Mouse (Mus musculus): ENCODE data around the gene Flnb. TPM values are rescaled to one million over a fixed set of nuclear protein-coding genes. Genes with fewer than 3 reads are reported as not detected.

Gene Flnb
- polyA plus RNA-seq, 1 experiment from 2014 or later, result 7.0 TPM

DNA sequence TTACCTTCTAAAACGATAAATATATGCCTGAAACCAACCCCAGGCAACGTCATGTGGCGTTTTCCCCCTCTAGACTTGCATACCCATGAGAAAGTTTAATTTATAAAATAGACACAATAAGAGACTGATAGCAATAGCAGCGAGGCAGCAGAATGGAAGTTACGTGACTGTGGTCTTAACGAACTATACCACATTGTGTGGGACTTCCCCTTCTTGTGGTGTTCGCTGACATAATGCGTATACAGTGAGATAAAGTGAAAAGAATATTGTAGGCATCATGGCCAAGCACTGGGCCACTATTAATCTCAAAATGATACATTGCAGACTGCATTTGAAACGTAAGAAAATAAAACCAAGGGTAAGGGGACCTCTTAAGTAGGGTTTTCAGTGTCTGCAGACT, 72.1 kb downstream of the Flnb start:
- ATAC-seq (ENCODE audit: low read depth), result no peak
- Histone ChIP-seq H3K27ac (ENCODE audit: low read depth, low read length) (peak overlapping the region; percentile 95), H3K4me3 (ENCODE audit: low read depth, low read length) (no peak overlapping the region), H3K9ac (replicated peaks; ENCODE audit: low read depth, low read length) (no peak overlapping the region), H3K4me1 (ENCODE audit: control insufficient read depth, insufficient read depth, low read length) (peaks cover 15% of the 10 kb centered on the region; the same call in 1 of the 2 replicates), H3K4me2 (ENCODE audit: low read depth, low read length) (no peak overlapping the region), H3K9me3 (ENCODE audit: control insufficient read depth, low read length) (no peaks in the 10 kb centered on the region), H3K36me3 (ENCODE audit: control insufficient read depth, insufficient read depth, low read length) (peaks cover 23% of the 10 kb centered on the region; the same call in 1 of the 2 replicates), H3K27me3 (ENCODE audit: control insufficient read depth, insufficient read depth, low read length) (no peaks in the 10 kb centered on the region)
- WGBS, result 43% methylated on average over 9 of the region's 9 CpGs

DNA sequence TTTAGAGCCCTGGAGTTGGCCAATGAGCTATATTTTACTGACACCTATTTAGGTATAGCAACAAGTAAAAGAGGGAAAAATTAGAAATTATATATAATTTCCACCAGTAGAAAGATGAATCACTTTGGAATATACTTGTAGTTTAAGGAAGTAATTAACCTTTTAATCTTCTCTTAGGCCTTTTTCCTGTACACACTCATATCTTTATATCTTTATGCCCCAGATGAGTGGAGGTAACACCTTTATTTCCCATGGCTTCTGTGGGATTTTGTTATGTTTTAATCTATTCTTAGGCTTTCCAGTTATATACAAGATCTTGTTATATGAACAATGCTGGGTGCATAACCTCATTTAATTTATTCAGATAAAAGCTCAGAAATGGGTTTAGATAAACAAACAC, 73.6 kb downstream of the Flnb start:
- H3K27me3 ChIP-seq (ENCODE audit: control insufficient read depth, insufficient read depth, low read length), result no peaks in the 10 kb centered on the region
- H3K9me3 ChIP-seq (ENCODE audit: control insufficient read depth, low read length), result no peaks in the 10 kb centered on the region
- no peak overlapping the region for H3K27ac ChIP-seq (ENCODE audit: low read depth, low read length)
- H3K36me3 ChIP-seq (ENCODE audit: control insufficient read depth, insufficient read depth, low read length), result peaks cover 27% of the 10 kb centered on the region
- H3K4me3 ChIP-seq (ENCODE audit: low read depth, low read length), result no peak overlapping the region
- no peak for ATAC-seq (ENCODE audit: low read depth)
- H3K9ac ChIP-seq (replicated peaks; ENCODE audit: low read depth, low read length), result no peak overlapping the region
- peaks cover 15% of the 10 kb centered on the region; the same call in 1 of the 2 replicates for H3K4me1 ChIP-seq (ENCODE audit: control insufficient read depth, insufficient read depth, low read length)
- H3K4me2 ChIP-seq (ENCODE audit: low read depth, low read length), result no peak overlapping the region

DNA sequence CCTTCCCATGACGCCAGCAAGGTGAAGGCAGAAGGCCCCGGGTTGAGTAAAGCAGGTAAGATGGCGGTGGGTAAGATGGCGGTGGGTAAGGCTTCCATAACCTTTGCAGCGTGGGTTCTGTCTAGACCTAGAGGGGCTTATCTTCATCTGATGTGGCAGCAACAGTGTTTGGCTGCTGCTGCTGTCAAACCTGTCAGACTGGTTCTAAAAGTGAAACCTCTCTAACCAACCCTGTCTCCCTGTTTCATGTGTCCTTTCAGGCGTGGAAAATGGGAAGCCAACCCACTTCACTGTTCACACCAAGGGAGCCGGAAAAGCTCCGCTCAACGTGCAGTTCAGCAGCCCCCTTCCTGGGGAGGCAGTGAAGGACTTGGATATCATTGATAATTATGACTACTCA, 78.4 kb downstream of the Flnb start:
- Histone ChIP-seq H3K4me3 (ENCODE audit: low read depth, low read length) (no peak overlapping the region), H3K27me3 (ENCODE audit: control insufficient read depth, insufficient read depth, low read length) (no peaks in the 10 kb centered on the region), H3K9ac (replicated peaks; ENCODE audit: low read depth, low read length) (no peak overlapping the region), H3K9me3 (ENCODE audit: control insufficient read depth, low read length) (no peaks in the 10 kb centered on the region), H3K4me2 (ENCODE audit: low read depth, low read length) (no peak overlapping the region), H3K36me3 (ENCODE audit: control insufficient read depth, insufficient read depth, low read length) (peaks cover 29% of the 10 kb centered on the region), H3K27ac (ENCODE audit: low read depth, low read length) (no peak overlapping the region), H3K4me1 (ENCODE audit: control insufficient read depth, insufficient read depth, low read length) (peaks cover 13% of the 10 kb centered on the region; the same call in 1 of the 2 replicates)
- ATAC-seq (ENCODE audit: low read depth), result no peak
- 93% methylated on average over 9 of the region's 9 CpGs for WGBS

DNA sequence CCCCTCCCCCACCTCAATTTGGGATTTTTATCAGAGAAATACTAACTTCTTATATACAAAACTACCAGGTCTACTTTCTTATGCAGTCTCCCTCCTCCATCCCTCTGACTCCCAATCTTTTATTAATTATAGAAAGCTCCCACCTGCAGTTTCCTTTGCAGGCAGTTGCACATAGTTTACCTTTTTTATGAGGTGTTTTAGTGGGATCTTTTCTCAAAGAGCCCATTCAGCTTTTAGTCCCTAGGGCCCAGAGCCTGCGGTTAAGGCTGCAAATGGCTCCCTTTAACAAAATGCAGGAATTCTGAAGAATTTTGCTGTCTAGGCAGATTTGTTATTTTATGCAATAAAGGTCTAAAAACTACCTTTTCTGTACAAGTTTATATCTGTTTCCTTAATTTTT, 78.9 kb downstream of the Flnb start:
- 60% methylated on average over 1 of the region's 1 CpGs for WGBS
- Histone ChIP-seq H3K9ac (replicated peaks; ENCODE audit: low read depth, low read length) (no peak overlapping the region), H3K36me3 (ENCODE audit: control insufficient read depth, insufficient read depth, low read length) (peaks cover 29% of the 10 kb centered on the region), H3K4me3 (ENCODE audit: low read depth, low read length) (no peak overlapping the region), H3K27me3 (ENCODE audit: control insufficient read depth, insufficient read depth, low read length) (no peaks in the 10 kb centered on the region), H3K27ac (ENCODE audit: low read depth, low read length) (no peak overlapping the region), H3K4me1 (ENCODE audit: control insufficient read depth, insufficient read depth, low read length) (peaks cover 16% of the 10 kb centered on the region; the same call in 1 of the 2 replicates), H3K9me3 (ENCODE audit: control insufficient read depth, low read length) (no peaks in the 10 kb centered on the region), H3K4me2 (ENCODE audit: low read depth, low read length) (no peak overlapping the region)
- ATAC-seq (ENCODE audit: low read depth), result no peak

DNA sequence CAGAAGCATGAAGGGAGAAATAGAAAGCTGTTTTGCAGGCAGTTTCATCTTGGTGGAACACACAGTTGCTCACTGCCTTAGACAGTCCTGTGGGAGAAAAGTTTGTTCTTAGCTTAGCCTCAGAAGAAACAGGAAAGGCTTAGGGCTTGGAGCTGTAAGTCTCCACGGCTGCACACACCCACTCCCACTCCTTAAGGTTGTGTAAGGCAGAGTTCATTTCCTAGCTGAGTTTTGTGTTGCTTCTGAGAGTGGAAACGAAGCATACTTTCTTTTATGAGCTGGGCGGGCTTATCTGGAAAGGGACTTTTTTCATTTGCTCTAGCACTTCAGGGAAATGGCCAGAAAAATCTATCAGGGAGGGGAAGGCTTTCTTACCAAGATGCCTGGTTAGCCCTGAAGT, 82.2 kb downstream of the Flnb start:
- Histone ChIP-seq H3K27me3 (ENCODE audit: control insufficient read depth, insufficient read depth, low read length) (no peaks in the 10 kb centered on the region), H3K9ac (replicated peaks; ENCODE audit: low read depth, low read length) (no peak overlapping the region), H3K9me3 (ENCODE audit: control insufficient read depth, low read length) (no peaks in the 10 kb centered on the region), H3K4me3 (ENCODE audit: low read depth, low read length) (no peak overlapping the region), H3K4me1 (ENCODE audit: control insufficient read depth, insufficient read depth, low read length) (peaks cover 16% of the 10 kb centered on the region; the same call in 1 of the 2 replicates), H3K27ac (ENCODE audit: low read depth, low read length) (peak overlapping the region; percentile 58; the same call in 1 of the 2 replicates), H3K4me2 (ENCODE audit: low read depth, low read length) (no peak overlapping the region), H3K36me3 (ENCODE audit: control insufficient read depth, insufficient read depth, low read length) (peaks cover 11% of the 10 kb centered on the region)
- 75% methylated on average over 3 of the region's 3 CpGs for WGBS
- no peak for ATAC-seq (ENCODE audit: low read depth)

DNA sequence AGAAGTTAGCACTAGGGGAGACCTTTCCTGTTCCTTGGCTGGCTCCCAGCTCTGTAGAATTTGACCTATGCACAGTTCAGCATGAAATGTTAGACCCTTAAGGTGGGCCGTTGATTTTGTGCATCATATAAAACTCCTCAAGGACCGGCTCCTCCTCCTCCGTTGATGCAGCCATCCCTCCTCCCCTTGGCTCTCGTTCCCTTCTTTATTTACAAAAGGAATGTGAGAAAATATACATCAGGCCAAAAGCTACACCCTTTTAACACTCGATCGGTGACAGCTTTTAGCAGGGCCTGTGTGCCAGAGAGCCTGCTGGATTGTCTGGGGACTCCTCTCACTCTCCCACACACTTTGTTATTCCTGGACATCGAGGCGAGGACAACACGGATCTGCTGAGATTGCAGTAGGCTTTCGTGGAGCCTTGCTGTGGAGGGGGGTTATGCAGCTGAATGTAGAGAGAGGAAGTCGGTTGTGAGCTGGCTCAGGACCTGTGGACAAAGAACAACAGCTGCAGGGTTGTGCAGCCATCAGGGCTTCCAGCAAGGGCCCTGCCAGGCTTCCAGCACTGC, 82.8 kb downstream of the Flnb start:
- H3K27ac ChIP-seq (ENCODE audit: low read depth, low read length), result peak overlapping the region; percentile 58
- peaks cover 16% of the 10 kb centered on the region; the same call in 1 of the 2 replicates for H3K4me1 ChIP-seq (ENCODE audit: control insufficient read depth, insufficient read depth, low read length)
- peaks cover 16% of the 10 kb centered on the region for H3K36me3 ChIP-seq (ENCODE audit: control insufficient read depth, insufficient read depth, low read length)
- H3K4me3 ChIP-seq (ENCODE audit: low read depth, low read length), result no peak overlapping the region
- whole genome bisulfite sequencing, result 47% methylated on average over 11 of the region's 11 CpGs
- peak; percentile 31; the same call in 1 of the 2 replicates for ATAC-seq (ENCODE audit: low read depth)
- H3K27me3 ChIP-seq (ENCODE audit: control insufficient read depth, insufficient read depth, low read length), result no peaks in the 10 kb centered on the region
- no peaks in the 10 kb centered on the region for H3K9me3 ChIP-seq (ENCODE audit: control insufficient read depth, low read length)
- H3K9ac ChIP-seq (replicated peaks; ENCODE audit: low read depth, low read length), result no peak overlapping the region
- H3K4me2 ChIP-seq (ENCODE audit: low read depth, low read length), result no peak overlapping the region

DNA sequence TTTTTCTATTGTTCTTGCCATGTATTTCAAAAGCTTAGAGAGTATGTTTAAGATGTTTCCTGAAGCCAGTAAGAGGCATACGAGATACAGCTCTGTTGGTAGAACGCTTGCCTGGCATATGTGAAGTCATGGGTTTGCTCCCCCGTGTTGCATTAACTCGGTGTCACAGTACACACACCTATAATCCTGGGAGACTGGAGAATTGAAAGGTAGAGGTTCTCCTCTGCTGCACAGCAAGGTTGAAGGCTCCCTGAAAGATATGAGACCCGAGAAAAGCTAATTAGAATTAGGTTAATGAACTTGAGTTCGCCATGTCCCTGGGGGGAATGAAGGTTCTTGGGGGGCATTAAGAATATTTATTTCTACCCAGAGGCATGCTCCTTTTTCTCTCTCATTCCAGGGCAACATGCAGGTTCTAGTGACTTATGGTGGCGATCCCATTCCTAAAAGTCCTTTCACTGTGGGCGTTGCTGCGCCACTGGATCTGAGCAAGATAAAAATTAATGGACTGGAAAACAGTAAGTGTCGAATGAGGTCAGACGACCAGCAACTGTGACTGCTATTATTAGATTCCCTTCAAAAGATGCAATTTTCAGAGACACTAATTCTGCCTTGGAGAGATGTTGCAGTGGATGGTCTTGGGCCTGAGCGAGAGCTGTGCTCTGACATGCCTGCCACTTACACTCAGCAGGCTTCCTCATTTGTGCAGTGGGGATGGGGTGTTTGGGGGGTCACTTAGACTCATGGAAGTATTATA, 83.9 kb downstream of the Flnb start:
- Histone ChIP-seq H3K36me3 (ENCODE audit: control insufficient read depth, insufficient read depth, low read length) (peaks cover 13% of the 10 kb centered on the region), H3K9me3 (ENCODE audit: control insufficient read depth, low read length) (no peaks in the 10 kb centered on the region), H3K9ac (replicated peaks; ENCODE audit: low read depth, low read length) (no peak overlapping the region), H3K27ac (ENCODE audit: low read depth, low read length) (peak overlapping the region; percentile 58; the same call in 1 of the 2 replicates), H3K27me3 (ENCODE audit: control insufficient read depth, insufficient read depth, low read length) (no peaks in the 10 kb centered on the region), H3K4me3 (ENCODE audit: low read depth, low read length) (no peak overlapping the region), H3K4me2 (ENCODE audit: low read depth, low read length) (no peak overlapping the region), H3K4me1 (ENCODE audit: control insufficient read depth, insufficient read depth, low read length) (peaks cover 14% of the 10 kb centered on the region; the same call in 1 of the 2 replicates)
- ATAC-seq (ENCODE audit: low read depth), result peak; percentile 73; the same call in 1 of the 2 replicates
- 31% methylated on average over 12 of the region's 12 CpGs for WGBS

DNA sequence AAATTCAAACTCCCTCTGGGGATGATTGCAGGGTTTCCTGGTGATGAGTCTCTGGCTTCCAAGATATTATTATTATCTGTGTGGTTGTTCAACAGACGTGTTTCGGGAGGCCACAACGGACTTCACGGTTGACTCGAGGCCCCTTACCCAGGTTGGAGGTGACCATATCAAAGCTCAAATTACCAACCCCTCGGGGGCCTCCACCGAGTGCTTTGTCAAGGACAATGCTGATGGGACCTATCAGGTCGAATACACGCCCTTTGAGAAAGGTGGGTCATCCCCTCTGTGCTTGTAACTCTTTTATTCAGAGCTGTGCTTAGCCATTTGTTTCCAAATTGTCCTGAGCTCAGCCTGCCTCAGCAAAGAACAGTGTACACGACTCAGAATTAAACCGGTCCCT, 89.3 kb downstream of the Flnb start:
- no peak for ATAC-seq (ENCODE audit: low read depth)
- H3K9me3 ChIP-seq (ENCODE audit: control insufficient read depth, low read length), result no peaks in the 10 kb centered on the region
- H3K27ac ChIP-seq (ENCODE audit: low read depth, low read length), result no peak overlapping the region
- no peaks in the 10 kb centered on the region for H3K27me3 ChIP-seq (ENCODE audit: control insufficient read depth, insufficient read depth, low read length)
- peaks cover 31% of the 10 kb centered on the region for H3K36me3 ChIP-seq (ENCODE audit: control insufficient read depth, insufficient read depth, low read length)
- H3K4me2 ChIP-seq (ENCODE audit: low read depth, low read length), result no peak overlapping the region
- WGBS, result 83% methylated on average over 11 of the region's 11 CpGs
- H3K4me1 ChIP-seq (ENCODE audit: control insufficient read depth, insufficient read depth, low read length), result no peaks in the 10 kb centered on the region; the same call in 1 of the 2 replicates
- H3K4me3 ChIP-seq (ENCODE audit: low read depth, low read length), result no peak overlapping the region
- H3K9ac ChIP-seq (replicated peaks; ENCODE audit: low read depth, low read length), result no peak overlapping the region

DNA sequence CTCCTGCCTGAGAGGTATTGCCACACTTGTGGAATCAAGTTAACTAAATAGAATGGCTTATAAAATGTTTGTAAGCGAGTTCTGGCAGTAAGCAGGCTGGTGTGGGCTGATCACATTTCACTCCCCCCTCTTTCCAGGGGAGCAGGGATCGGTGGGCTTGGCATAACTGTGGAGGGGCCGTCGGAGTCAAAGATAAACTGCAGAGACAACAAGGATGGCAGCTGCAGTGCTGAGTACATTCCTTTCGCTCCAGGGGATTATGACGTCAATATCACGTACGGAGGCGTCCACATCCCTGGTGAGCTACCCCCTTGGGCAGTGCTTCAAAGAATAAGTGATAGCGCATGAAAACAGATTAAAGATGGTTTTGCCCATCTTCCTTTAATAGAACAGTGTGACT, 91.7 kb downstream of the Flnb start:
- 76% methylated on average over 10 of the region's 10 CpGs for whole genome bisulfite sequencing
- Histone ChIP-seq H3K9me3 (ENCODE audit: control insufficient read depth, low read length) (no peaks in the 10 kb centered on the region), H3K4me2 (ENCODE audit: low read depth, low read length) (no peak overlapping the region), H3K27me3 (ENCODE audit: control insufficient read depth, insufficient read depth, low read length) (no peaks in the 10 kb centered on the region), H3K4me1 (ENCODE audit: control insufficient read depth, insufficient read depth, low read length) (no peaks in the 10 kb centered on the region), H3K27ac (ENCODE audit: low read depth, low read length) (no peak overlapping the region), H3K36me3 (ENCODE audit: control insufficient read depth, insufficient read depth, low read length) (peaks cover 31% of the 10 kb centered on the region), H3K4me3 (ENCODE audit: low read depth, low read length) (no peak overlapping the region), H3K9ac (replicated peaks; ENCODE audit: low read depth, low read length) (no peak overlapping the region)
- no peak for ATAC-seq (ENCODE audit: low read depth)

Measured in neural tube, embryonic 14.5 days (tissue).